Mouse (Mus musculus) hindbrain, embryonic 16.5 days (tissue): ENCODE results near the gene Sh3rf1. TPM values are rescaled to one million over a fixed set of nuclear protein-coding genes. Genes with fewer than 3 reads are reported as not detected.

Experiments
- ATAC-seq: fragments of 200-750 bp; cut with Nextera tagmentation; 2 replicates; pipeline ENCODE4 v1.8.0; 2017; ENCODE audit warnings: moderate TSS enrichment, moderate library complexity
- H3K27ac ChIP-seq: fragments of 300-500 bp; sonication (generic); 2 replicates; pipeline ENCODE4 v1.5.1; 2014; ENCODE audit warnings: low read depth, mild to moderate bottlenecking, control low read depth, low read length, moderate library complexity
- H3K27me3 ChIP-seq: fragments of 300-500 bp; sonication (generic); replicated peaks from 2 replicates; pipeline ENCODE4 v1.6.1; 2014; ENCODE audit warnings: low read length; ENCODE audit not compliant: control insufficient read depth, insufficient read depth
- H3K36me3 ChIP-seq: fragments of 300-500 bp; sonication (generic); 2 replicates; pipeline ENCODE4 v1.6.1; 2014; ENCODE audit warnings: mild to moderate bottlenecking, low read length, moderate library complexity, mixed read lengths; ENCODE audit not compliant: control insufficient read depth, insufficient read depth
- H3K4me1 ChIP-seq: fragments of 300-500 bp; sonication (generic); 2 replicates; pipeline ENCODE4 v1.6.1; 2014; ENCODE audit warnings: low read depth, low read length; ENCODE audit not compliant: control insufficient read depth, insufficient read depth
- H3K4me2 ChIP-seq: fragments of 300-500 bp; sonication (generic); 2 replicates; pipeline ENCODE4 v1.6.1; 2014; ENCODE audit warnings: mild to moderate bottlenecking, low read length, control low read depth, moderate library complexity
- H3K4me3 ChIP-seq: fragments of 300-500 bp; sonication (generic); 2 replicates; pipeline ENCODE4 v1.5.1; 2014; ENCODE audit warnings: mild to moderate bottlenecking, low read length, control low read depth, moderate library complexity
- H3K9ac ChIP-seq: fragments of 300-500 bp; sonication (generic); 2 replicates; pipeline ENCODE4 v1.6.1; 2014; ENCODE audit warnings: low read depth, mild to moderate bottlenecking, control low read depth, low read length, moderate library complexity
- H3K9me3 ChIP-seq: fragments of 300-500 bp; sonication (generic); 2 replicates; pipeline ENCODE4 v1.6.1; 2014; ENCODE audit warnings: mild to moderate bottlenecking, low read length, moderate library complexity; ENCODE audit not compliant: control insufficient read depth
- WGBS: fragments of 180-500 bp; shearing (Covaris S2); extraction: QIAGEN DNeasy Blood & Tissue Kit; methylation state at CpG from one replicate; pipeline ENCODE4 v1.1.7; 2014; 5-methylcytosine and 5-hydroxymethylcytosine counted together
- polyA plus RNA-seq: library from polyadenylated mRNA; unstranded; fragments of >200 nt; fragmentation: Nextera tagmentation; extraction: Ambion mirVana; gene quantifications from 2 replicates; pipeline ENCODE4 v1.2.1, GENCODE M21; 2015

The Sh3rf1 gene
- polyA plus RNA-seq, 1 experiment from 2014 or later, result 23.3 TPM

- 85% methylated on average over 8 of the region's 8 CpGs for WGBS
- no peaks in the 10 kb centered on the region for H3K9me3 ChIP-seq
- H3K9ac ChIP-seq, result no peak overlapping the region
- no peaks in the 10 kb centered on the region for H3K27me3 ChIP-seq
- H3K27ac ChIP-seq, result no peak overlapping the region
- H3K4me3 ChIP-seq, result no peak overlapping the region
- no peak overlapping the region for H3K4me2 ChIP-seq
- H3K4me1 ChIP-seq, result no peaks in the 10 kb centered on the region
- no peaks in the 10 kb centered on the region for H3K36me3 ChIP-seq
- ATAC-seq, result no peak
Measured at GRCm38 (mm10) chr8:61217426-61217825, 6.2 kb upstream of the Sh3rf1 start.

GRCm38 (mm10) chr8:61218439-61218838, 5.2 kb upstream of the Sh3rf1 start:
- 96% methylated on average over 2 of the region's 2 CpGs for WGBS
- Histone ChIP-seq H3K9me3 (no peaks in the 10 kb centered on the region), H3K4me1 (no peaks in the 10 kb centered on the region; the same call in 1 of the 2 replicates), H3K27ac (no peak overlapping the region), H3K36me3 (no peaks in the 10 kb centered on the region), H3K4me3 (no peak overlapping the region), H3K9ac (no peak overlapping the region), H3K27me3 (no peaks in the 10 kb centered on the region), H3K4me2 (no peak overlapping the region)
- ATAC-seq, result no peak

GRCm38 (mm10) chr8:61223283-61223682, 389 bp upstream of the Sh3rf1 start:
- no peak overlapping the region; the same call in 1 of the 2 replicates for H3K27ac ChIP-seq
- H3K36me3 ChIP-seq, result no peaks in the 10 kb centered on the region
- no peaks in the 10 kb centered on the region for H3K27me3 ChIP-seq
- no peaks in the 10 kb centered on the region for H3K9me3 ChIP-seq
- no peak for ATAC-seq
- WGBS, result 27% methylated on average over 5 of the region's 5 CpGs
- peak overlapping the region; percentile 87 for H3K4me2 ChIP-seq
- H3K4me1 ChIP-seq, result peaks cover 17% of the 10 kb centered on the region
- peak overlapping the region; percentile 86 for H3K9ac ChIP-seq
- peak overlapping the region; percentile 64 for H3K4me3 ChIP-seq

GRCm38 (mm10) chr8:61224380-61225092, 864 bp downstream of the Sh3rf1 start:
- Histone ChIP-seq H3K4me3 (peak overlapping the region; percentile 64), H3K36me3 (no peaks in the 10 kb centered on the region), H3K4me2 (peak overlapping the region; percentile 87), H3K9ac (peak overlapping the region; percentile 86), H3K27ac (peak overlapping the region; percentile 81), H3K4me1 (peaks cover 26% of the 10 kb centered on the region), H3K27me3 (no peaks in the 10 kb centered on the region), H3K9me3 (no peaks in the 10 kb centered on the region)
- 0% methylated on average over 36 of the region's 41 CpGs for WGBS
- ATAC-seq, result peak; percentile 72

- H3K4me3 ChIP-seq, result peak overlapping the region; percentile 64
- no peaks in the 10 kb centered on the region for H3K27me3 ChIP-seq
- H3K4me2 ChIP-seq, result peak overlapping the region; percentile 87
- H3K4me1 ChIP-seq, result peaks cover 27% of the 10 kb centered on the region
- peak overlapping the region; percentile 34; the same call in 1 of the 2 replicates for H3K27ac ChIP-seq
- H3K9me3 ChIP-seq, result no peaks in the 10 kb centered on the region
- ATAC-seq, result no peak
- H3K9ac ChIP-seq, result peak overlapping the region; percentile 86
- no peaks in the 10 kb centered on the region for H3K36me3 ChIP-seq
- 28% methylated on average over 20 of the region's 20 CpGs for WGBS
Measured at GRCm38 (mm10) chr8:61225581-61226395, 2.1 kb downstream of the Sh3rf1 start.

- ATAC-seq, result no peak
- 50% methylated on average over 5 of the region's 5 CpGs for whole genome bisulfite sequencing
- Histone ChIP-seq H3K9me3 (no peaks in the 10 kb centered on the region), H3K36me3 (no peaks in the 10 kb centered on the region), H3K27ac (no peak overlapping the region), H3K27me3 (no peaks in the 10 kb centered on the region), H3K4me3 (peak overlapping the region; percentile 64), H3K4me2 (peak overlapping the region; percentile 87), H3K9ac (no peak overlapping the region), H3K4me1 (peaks cover 30% of the 10 kb centered on the region)
Measured at GRCm38 (mm10) chr8:61226632-61227031, 3.0 kb downstream of the Sh3rf1 start.

GRCm38 (mm10) chr8:61228678-61229077, 5.0 kb downstream of the Sh3rf1 start:
- H3K9ac ChIP-seq, result no peak overlapping the region
- no peak for ATAC-seq
- 73% methylated on average over 8 of the region's 8 CpGs for WGBS

GRCm38 (mm10) chr8:61229511-61230195, 6.0 kb downstream of the Sh3rf1 start:
- Histone ChIP-seq H3K36me3 (no peaks in the 10 kb centered on the region), H3K9ac (no peak overlapping the region), H3K4me1 (peaks cover 30% of the 10 kb centered on the region), H3K4me3 (no peak overlapping the region), H3K27ac (no peak overlapping the region), H3K27me3 (no peaks in the 10 kb centered on the region), H3K4me2 (peak overlapping the region; percentile 29), H3K9me3 (no peaks in the 10 kb centered on the region)
- 66% methylated on average over 12 of the region's 12 CpGs for WGBS
- ATAC-seq, result no peak

More at GRCm38 (mm10) chr8:61228678-61229077, 5.0 kb downstream of the Sh3rf1 start:
- Histone ChIP-seq H3K4me3 (peak overlapping the region; percentile 4), H3K4me2 (peak overlapping the region; percentile 49), H3K27me3 (no peaks in the 10 kb centered on the region), H3K36me3 (no peaks in the 10 kb centered on the region), H3K27ac (no peak overlapping the region), H3K4me1 (peaks cover 30% of the 10 kb centered on the region), H3K9me3 (no peaks in the 10 kb centered on the region)
